Mouse (Mus musculus) midbrain, embryonic 11.5 days (tissue): ENCODE measurements around the gene Tstd1. TPM values are rescaled to one million over a fixed set of nuclear protein-coding genes. Genes with fewer than 3 reads are reported as not detected.

Source experiments
- ATAC-seq: fragments of 200-750 bp; cut with Nextera tagmentation; 2 replicates; pipeline ENCODE4 v1.8.0; 2017; ENCODE audit warnings: moderate TSS enrichment, moderate library complexity; ENCODE audit not compliant: low FRiP score
- DNase-seq: peaks from one replicate; pipeline ENCODE4 v3.0.0; 2015; ENCODE audit warnings: low spot score; ENCODE audit errors: missing footprints
- H3K27ac ChIP-seq: fragments of 300-500 bp; sonication (generic); 2 replicates; pipeline ENCODE4 v1.5.1; 2014; ENCODE audit warnings: low read depth, low read length
- H3K27me3 ChIP-seq: fragments of 300-500 bp; sonication (generic); 2 replicates; pipeline ENCODE4 v1.6.1; 2014; ENCODE audit warnings: mild to moderate bottlenecking, low read length, moderate library complexity, mixed read lengths; ENCODE audit not compliant: control insufficient read depth, insufficient read depth
- H3K36me3 ChIP-seq: fragments of 300-500 bp; sonication (generic); 2 replicates; pipeline ENCODE4 v1.6.1; 2014; ENCODE audit warnings: mild to moderate bottlenecking, low read length, moderate library complexity, mixed read lengths; ENCODE audit not compliant: control insufficient read depth, insufficient read depth
- H3K4me1 ChIP-seq: fragments of 300-500 bp; sonication (generic); 2 replicates; pipeline ENCODE4 v1.6.1; 2014; ENCODE audit warnings: low read length; ENCODE audit not compliant: control insufficient read depth, insufficient read depth
- H3K4me2 ChIP-seq: fragments of 300-500 bp; sonication (generic); 2 replicates; pipeline ENCODE4 v1.6.1; 2014; ENCODE audit warnings: mild to moderate bottlenecking, moderate library complexity
- H3K4me3 ChIP-seq: fragments of 300-500 bp; sonication (generic); 2 replicates; pipeline ENCODE4 v1.5.1; 2014; ENCODE audit warnings: low read depth, low read length
- H3K9ac ChIP-seq: fragments of 300-500 bp; sonication (generic); 2 replicates; pipeline ENCODE4 v1.6.1; 2014; ENCODE audit warnings: low read length
- H3K9me3 ChIP-seq: fragments of 300-500 bp; sonication (generic); 2 replicates; pipeline ENCODE4 v1.6.1; 2016; ENCODE audit warnings: low read length; ENCODE audit not compliant: control insufficient read depth
- WGBS: fragments of 180-500 bp; shearing (Covaris S2); extraction: QIAGEN DNeasy Blood & Tissue Kit; methylation state at CpG from one replicate; pipeline ENCODE4 v1.1.7; 2014; 5-methylcytosine and 5-hydroxymethylcytosine counted together
- polyA plus RNA-seq: library from polyadenylated mRNA; unstranded; fragments of >200 nt; fragmentation: Nextera tagmentation; extraction: Ambion mirVana; gene quantifications from 2 replicates; pipeline ENCODE4 v1.2.1, GENCODE M21; 2014

Gene Tstd1
- polyA plus RNA-seq, 1 experiment from 2014 or later: 4.0 TPM

- WGBS: 60% methylated on average over 9 of the region's 9 CpGs
- H3K27ac ChIP-seq: no peak overlapping the region
Measured at GRCm38 (mm10) chr1:171440025-171440725, 21.5 kb downstream of the Tstd1 start.

GRCm38 (mm10) chr1:171441466-171442412, 23.1 kb downstream of the Tstd1 start:
- Histone ChIP-seq H3K9ac (no peak overlapping the region), H3K4me2 (no peak overlapping the region), H3K9me3 (0 out of 2 replicates have a peak, but pooled peaks cover 4% of the 10 kb centered on the region), H3K27ac (no peak overlapping the region), H3K4me3 (no peak overlapping the region), H3K36me3 (no peaks in the 10 kb centered on the region), H3K27me3 (peaks cover 28% of the 10 kb centered on the region), H3K4me1 (peaks cover 9% of the 10 kb centered on the region; the same call in 1 of the 2 replicates)
- no peak for ATAC-seq
- 63% methylated on average over 7 of the region's 7 CpGs for WGBS
- DNase-seq: no peak

More at GRCm38 (mm10) chr1:171440025-171440725, 21.5 kb downstream of the Tstd1 start:
- Histone ChIP-seq H3K27me3 (peaks cover 34% of the 10 kb centered on the region), H3K4me2 (no peak overlapping the region), H3K4me3 (no peak overlapping the region), H3K36me3 (no peaks in the 10 kb centered on the region), H3K9me3 (0 out of 2 replicates have a peak, but pooled peaks cover 4% of the 10 kb centered on the region), H3K9ac (no peak overlapping the region), H3K4me1 (peaks cover 9% of the 10 kb centered on the region; the same call in 1 of the 2 replicates)
- ATAC-seq (no peak), DNase-seq (no peak)

GRCm38 (mm10) chr1:171442413-171442760, 23.7 kb downstream of the Tstd1 start:
- Histone ChIP-seq H3K9ac (no peak overlapping the region), H3K27ac (no peak overlapping the region), H3K4me1 (peaks cover 6% of the 10 kb centered on the region; the same call in 1 of the 2 replicates), H3K36me3 (no peaks in the 10 kb centered on the region), H3K9me3 (0 out of 2 replicates have a peak, but pooled peaks cover 4% of the 10 kb centered on the region), H3K4me3 (no peak overlapping the region), H3K27me3 (peaks cover 22% of the 10 kb centered on the region), H3K4me2 (no peak overlapping the region)
- ATAC-seq (no peak), DNase-seq (no peak)
- WGBS: 61% methylated on average over 8 of the region's 8 CpGs

GRCm38 (mm10) chr1:171445050-171445449, 26.4 kb downstream of the Tstd1 start:
- H3K9me3 ChIP-seq: 0 out of 2 replicates have a peak, but pooled peaks cover 4% of the 10 kb centered on the region
- no peak overlapping the region for H3K4me2 ChIP-seq
- no peak overlapping the region for H3K9ac ChIP-seq
- H3K4me3 ChIP-seq: no peak overlapping the region
- H3K4me1 ChIP-seq: no peaks in the 10 kb centered on the region
- no peaks in the 10 kb centered on the region for H3K36me3 ChIP-seq
- WGBS: 87% methylated on average over 5 of the region's 5 CpGs
- no peaks in the 10 kb centered on the region for H3K27me3 ChIP-seq
- ATAC-seq: no peak
- H3K27ac ChIP-seq: no peak overlapping the region
- DNase-seq: no peak

GRCm38 (mm10) chr1:171446854-171447253, 28.2 kb downstream of the Tstd1 start:
- no peak overlapping the region for H3K4me3 ChIP-seq
- no peak overlapping the region for H3K27ac ChIP-seq
- DNase-seq (no peak), ATAC-seq (no peak)
- H3K9me3 ChIP-seq: 0 out of 2 replicates have a peak, but pooled peaks cover 4% of the 10 kb centered on the region
- H3K4me2 ChIP-seq: no peak overlapping the region
- WGBS: 80% methylated on average over 7 of the region's 7 CpGs
- no peaks in the 10 kb centered on the region for H3K27me3 ChIP-seq
- H3K36me3 ChIP-seq: no peaks in the 10 kb centered on the region
- no peak overlapping the region for H3K9ac ChIP-seq
- H3K4me1 ChIP-seq: no peaks in the 10 kb centered on the region

GRCm38 (mm10) chr1:171447692-171448091, 29.0 kb downstream of the Tstd1 start:
- WGBS: 84% methylated on average over 10 of the region's 10 CpGs
- no peak for ATAC-seq
- Histone ChIP-seq H3K9ac (no peak overlapping the region), H3K4me3 (no peak overlapping the region), H3K4me1 (no peaks in the 10 kb centered on the region), H3K27me3 (no peaks in the 10 kb centered on the region), H3K27ac (no peak overlapping the region), H3K36me3 (no peaks in the 10 kb centered on the region), H3K9me3 (0 out of 2 replicates have a peak, but pooled peaks cover 4% of the 10 kb centered on the region), H3K4me2 (no peak overlapping the region)
- DNase-seq: no peak

- no peaks in the 10 kb centered on the region for H3K4me1 ChIP-seq
- no peaks in the 10 kb centered on the region for H3K36me3 ChIP-seq
- H3K4me2 ChIP-seq: no peak overlapping the region
- no peaks in the 10 kb centered on the region for H3K27me3 ChIP-seq
- WGBS: 88% methylated on average over 11 of the region's 11 CpGs
- H3K9ac ChIP-seq: no peak overlapping the region
- no peak overlapping the region for H3K27ac ChIP-seq
- no peak for ATAC-seq
- no peak for DNase-seq
- H3K4me3 ChIP-seq: no peak overlapping the region
- no peaks in the 10 kb centered on the region for H3K9me3 ChIP-seq
Measured at GRCm38 (mm10) chr1:171450062-171450461, 31.4 kb downstream of the Tstd1 start.

- Histone ChIP-seq H3K9me3 (no peaks in the 10 kb centered on the region), H3K4me2 (no peak overlapping the region), H3K9ac (no peak overlapping the region), H3K27me3 (no peaks in the 10 kb centered on the region), H3K27ac (no peak overlapping the region), H3K4me1 (no peaks in the 10 kb centered on the region), H3K4me3 (no peak overlapping the region), H3K36me3 (no peaks in the 10 kb centered on the region)
- WGBS: 86% methylated on average over 10 of the region's 10 CpGs
- ATAC-seq (no peak), DNase-seq (no peak)
Measured at GRCm38 (mm10) chr1:171451001-171451400, 32.3 kb downstream of the Tstd1 start.

- Histone ChIP-seq H3K27me3 (no peaks in the 10 kb centered on the region), H3K36me3 (no peaks in the 10 kb centered on the region), H3K27ac (no peak overlapping the region), H3K9me3 (no peaks in the 10 kb centered on the region), H3K9ac (no peak overlapping the region), H3K4me1 (no peaks in the 10 kb centered on the region), H3K4me2 (no peak overlapping the region), H3K4me3 (no peak overlapping the region)
- ATAC-seq (no peak), DNase-seq (no peak)
- 76% methylated on average over 5 of the region's 5 CpGs for WGBS
Measured at GRCm38 (mm10) chr1:171452522-171452921, 33.9 kb downstream of the Tstd1 start.
